Mouse (Mus musculus) bone marrow, adult 2 months (tissue): ENCODE data around the gene Olfr1274-ps. TPM values are rescaled to one million over a fixed set of nuclear protein-coding genes. Genes with fewer than 3 reads are reported as not detected.

Source experiments
- H3K27ac ChIP-seq: fragments of 200-500 bp; 2 replicates; pipeline ENCODE4 v1.5.1; 2012; ENCODE audit warnings: low read depth, mild to moderate bottlenecking, control low read depth, inconsistent platforms, low read length; ENCODE audit not compliant: control insufficient read depth, poor library complexity, insufficient read depth
- H3K4me1 ChIP-seq: fragments of 200-500 bp; 2 replicates; pipeline ENCODE4 v1.6.1; 2011; ENCODE audit warnings: low read length; ENCODE audit not compliant: control insufficient read depth, insufficient read depth
- H3K4me3 ChIP-seq: fragments of 200-500 bp; replicated peaks from 2 replicates; pipeline ENCODE3; 2011; ENCODE audit warnings: mild to moderate bottlenecking, low read depth, low read length, control low read depth; ENCODE audit not compliant: control insufficient read depth
- CTCF ChIP-seq: fragments of 200-500 bp; IDR thresholded peaks from 2 replicates; pipeline ENCODE4 v1.5.1; 2011; ENCODE audit warnings: low read length, control low read depth; ENCODE audit not compliant: control insufficient read depth, insufficient read depth
- POLR2A ChIP-seq: fragments of 200-500 bp; IDR thresholded peaks from 2 replicates; pipeline ENCODE4 v1.6.1; 2011; ENCODE audit warnings: low read depth, mild to moderate bottlenecking, control low read depth, low read length, borderline replicate concordance; ENCODE audit not compliant: control insufficient read depth
- WGBS: fragments of 180-500 bp; shearing (Covaris S2); methylation state at CpG from one replicate; pipeline ENCODE4 v1.1.7; 2018; 5-methylcytosine and 5-hydroxymethylcytosine counted together
- polyA plus RNA-seq: library from polyadenylated mRNA; stranded (reverse); fragments of >200 nt; gene quantifications from 2 replicates; pipeline ENCODE4 v1.2.4, GENCODE M21; 2011; ENCODE audit warnings: low replicate concordance; ENCODE audit not compliant: missing spikeins, insufficient read depth, insufficient read length

Olfr1274-ps gene
- polyA plus RNA-seq, 1 experiment: not detected

DNA sequence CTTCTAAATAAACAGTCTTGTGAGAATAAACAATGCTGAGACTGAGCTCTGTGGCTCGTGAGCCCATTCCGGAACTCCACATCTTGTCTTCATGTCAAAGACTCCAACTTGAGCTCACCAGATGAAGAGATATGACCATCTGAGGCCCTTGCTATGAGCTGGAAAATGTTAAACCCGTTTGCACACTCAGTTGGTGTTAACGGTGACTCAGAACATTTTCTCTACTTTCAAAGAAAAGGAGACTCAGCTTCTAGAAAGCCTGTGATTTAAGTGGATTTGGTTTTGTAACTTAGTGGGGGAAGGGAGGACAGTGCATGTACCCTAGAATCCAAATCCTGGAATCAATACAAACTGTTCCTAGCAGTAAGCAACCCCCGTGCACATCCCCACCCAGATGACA lies 45.3 kb downstream of the Olfr1274-ps start:
- TF ChIP-seq POLR2A (no peak), CTCF (no peak)
- H3K4me3 ChIP-seq: no peak overlapping the region
- H3K27ac ChIP-seq: no peak overlapping the region
- no peaks in the 10 kb centered on the region for H3K4me1 ChIP-seq
- 86% methylated on average over 5 of the region's 5 CpGs for WGBS

- no peak overlapping the region for H3K4me3 ChIP-seq
- TF ChIP-seq POLR2A (no peak), CTCF (no peak)
- 87% methylated on average over 15 of the region's 15 CpGs for WGBS
- no peak overlapping the region for H3K27ac ChIP-seq
- H3K4me1 ChIP-seq: no peaks in the 10 kb centered on the region
These were observed 50.7 kb downstream of the Olfr1274-ps start for GRCm38 (mm10) chr2:90448967-90449740.

DNA sequence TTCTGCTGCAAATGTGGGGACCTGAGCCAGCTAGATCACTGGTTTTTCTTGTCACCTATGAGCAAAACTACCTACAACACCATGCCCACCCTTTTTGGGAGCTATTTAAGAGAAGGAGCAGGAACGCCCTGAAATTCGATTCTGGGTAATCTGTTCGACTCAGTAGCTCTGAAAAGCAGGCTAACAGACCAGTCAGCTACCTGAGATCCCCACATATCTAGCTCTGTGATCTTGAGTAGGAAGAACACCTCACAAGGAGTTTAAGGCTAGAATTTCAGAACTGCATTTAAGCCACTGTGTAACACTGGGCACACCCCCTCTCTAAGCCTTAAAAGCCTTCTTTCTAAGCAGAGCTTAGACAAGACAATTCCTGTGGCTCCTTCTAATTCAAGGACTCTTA lies 53.9 kb downstream of the Olfr1274-ps start:
- H3K27ac ChIP-seq: no peak overlapping the region
- no peak overlapping the region for H3K4me3 ChIP-seq
- 85% methylated on average over 3 of the region's 3 CpGs for WGBS
- H3K4me1 ChIP-seq: no peaks in the 10 kb centered on the region
- TF ChIP-seq POLR2A: no peak
- TF ChIP-seq CTCF: no peak

Other genes with a start within 250 kb of the Olfr1274-ps start
- not detected in 2 replicates for gene Olfr1270, start 245.6 kb upstream of the Olfr1274-ps start, polyA plus RNA-seq
- gene Olfr1506, start 174.2 kb upstream of the Olfr1274-ps start, polyA plus RNA-seq: 4.3 and 7.4 TPM in 2 replicates
- not detected in 2 replicates for gene Olfr142, start 141.1 kb upstream of the Olfr1274-ps start, polyA plus RNA-seq
- 0.25 and 0.97 TPM in 2 replicates for gene Olfr1271, start 127.7 kb upstream of the Olfr1274-ps start, polyA plus RNA-seq
- not detected in 2 replicates for gene Olfr1272, start 105.8 kb upstream of the Olfr1274-ps start, polyA plus RNA-seq
- gene Gm13769, start 76.5 kb upstream of the Olfr1274-ps start, polyA plus RNA-seq: not detected in 2 replicates
- 16.0 and 25.1 TPM in 2 replicates for gene Ptprj, start 182.0 kb downstream of the Olfr1274-ps start, polyA plus RNA-seq